Mouse (Mus musculus) stomach, postnatal 0 days (tissue): Measurements from ENCODE around the gene 5430419D17Rik. TPM values are rescaled to one million over a fixed set of nuclear protein-coding genes. Genes with fewer than 3 reads are reported as not detected.
A peak's percentile ranks its signal among the peaks of the same experiment; 100 is the strongest.

Experiments
- ATAC-seq: fragments of 200-750 bp; cut with Nextera tagmentation; 2 replicates; pipeline ENCODE4 v1.8.0; 2017; ENCODE audit not compliant: low FRiP score, low TSS enrichment
- DNase-seq: peaks from one replicate; pipeline ENCODE4 v3.0.0-alpha.2; 2016; ENCODE audit warnings: low spot score
- H3K27ac ChIP-seq: fragments of 300-500 bp; sonication (generic); replicated peaks from 2 replicates; pipeline ENCODE4 v1.5.1; 2014; ENCODE audit warnings: mild to moderate bottlenecking, control low read depth
- H3K27me3 ChIP-seq: fragments of 300-500 bp; sonication (generic); 2 replicates; pipeline ENCODE4 v1.6.1; 2014; ENCODE audit warnings: low read length; ENCODE audit not compliant: control insufficient read depth, insufficient read depth
- H3K36me3 ChIP-seq: fragments of 300-500 bp; sonication (generic); 2 replicates; pipeline ENCODE4 v1.6.1; 2014; ENCODE audit warnings: low read length, mixed read lengths; ENCODE audit not compliant: control insufficient read depth, insufficient read depth
- H3K4me1 ChIP-seq: fragments of 300-500 bp; sonication (generic); replicated peaks from 2 replicates; pipeline ENCODE4 v1.6.1; 2014; ENCODE audit warnings: antibody characterized with exemption; ENCODE audit not compliant: control insufficient read depth, insufficient read depth
- H3K4me2 ChIP-seq: fragments of 300-500 bp; sonication (generic); replicated peaks from 2 replicates; pipeline ENCODE4 v1.6.1; 2014; ENCODE audit warnings: low read depth, mild to moderate bottlenecking, control low read depth, moderate library complexity
- H3K4me3 ChIP-seq: fragments of 300-500 bp; sonication (generic); 2 replicates; pipeline ENCODE4 v1.5.1; 2014; ENCODE audit warnings: low read depth, low read length, control low read depth
- H3K9ac ChIP-seq: fragments of 300-500 bp; sonication (generic); 2 replicates; pipeline ENCODE4 v1.6.1; 2014; ENCODE audit warnings: mild to moderate bottlenecking, low read length, control low read depth, mixed read lengths
- H3K9me3 ChIP-seq: fragments of 300-500 bp; sonication (generic); 2 replicates; pipeline ENCODE4 v1.6.1; 2016; ENCODE audit warnings: low read length; ENCODE audit not compliant: control insufficient read depth
- CTCF ChIP-seq: IDR thresholded peaks from 2 replicates; pipeline ENCODE4 v1.5.1; 2016; ENCODE audit warnings: antibody characterized with exemption, low read depth, mild to moderate bottlenecking, moderate library complexity
- EP300 ChIP-seq: optimal IDR thresholded peaks from 2 replicates; pipeline ENCODE3; 2016; ENCODE audit warnings: antibody characterized with exemption
- WGBS: fragments of 180-500 bp; shearing (Covaris S2); extraction: QIAGEN DNeasy Blood & Tissue Kit; methylation state at CpG from one replicate; pipeline ENCODE4 v1.1.7; 2014; 5-methylcytosine and 5-hydroxymethylcytosine counted together
- polyA plus RNA-seq: library from polyadenylated mRNA; unstranded; fragments of >200 nt; fragmentation: Nextera tagmentation; extraction: Ambion mirVana; gene quantifications from 2 replicates; pipeline ENCODE4 v1.2.1, GENCODE M21; 2015

The 5430419D17Rik gene
- polyA plus RNA-seq, 1 experiment from 2014 or later, result not detected

DNA sequence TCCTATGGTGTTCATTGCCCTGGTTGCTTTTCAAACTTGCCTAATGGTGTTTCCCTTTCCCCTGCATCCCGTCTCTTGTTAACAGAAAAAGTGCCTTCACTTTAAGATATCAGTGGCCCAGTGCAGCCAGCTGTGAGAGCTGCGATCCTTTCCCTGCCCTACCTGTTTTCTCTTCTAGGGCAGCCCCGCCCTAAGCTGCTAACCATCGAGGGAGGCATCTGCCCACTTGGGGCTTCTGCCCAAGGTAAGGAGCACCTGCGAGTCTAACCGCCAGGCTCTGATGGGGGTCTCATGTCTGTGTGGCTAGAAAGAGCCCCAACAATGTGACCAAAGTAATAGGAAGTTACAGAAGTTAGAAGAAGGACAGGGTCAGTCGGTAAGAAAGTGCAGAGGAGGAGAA lies 12.0 kb upstream of the 5430419D17Rik start:
- H3K4me3 ChIP-seq, result no peak overlapping the region
- no peaks in the 10 kb centered on the region for H3K36me3 ChIP-seq
- WGBS, result 50% methylated on average over 7 of the region's 7 CpGs
- no peak overlapping the region for H3K9ac ChIP-seq
- ATAC-seq (no peak), DNase-seq (no peak)
- no peaks in the 10 kb centered on the region for H3K4me1 ChIP-seq
- H3K9me3 ChIP-seq, result no peaks in the 10 kb centered on the region
- H3K4me2 ChIP-seq, result no peak overlapping the region
- H3K27ac ChIP-seq, result no peak overlapping the region
- no peaks in the 10 kb centered on the region for H3K27me3 ChIP-seq
- TF ChIP-seq EP300 (no peak), CTCF (no peak)

DNA sequence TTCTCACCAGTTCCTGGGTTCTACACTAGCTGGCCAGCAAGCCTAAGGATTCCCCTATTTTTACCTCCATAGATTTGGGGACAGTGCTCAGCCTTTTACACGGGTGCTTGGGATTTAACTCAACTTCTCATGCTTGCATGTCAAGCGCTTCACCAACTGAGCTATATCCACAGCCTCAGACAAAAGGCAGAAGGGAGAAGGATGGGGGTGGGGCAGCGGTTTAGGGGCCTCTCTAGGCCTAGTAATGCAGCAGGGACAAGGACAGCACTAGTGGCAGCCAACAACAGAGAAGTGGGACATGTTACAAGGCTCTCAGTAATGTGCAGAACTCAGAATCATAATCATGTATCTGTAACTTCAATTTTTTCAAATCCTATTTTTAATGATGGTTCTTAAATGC lies 6.4 kb upstream of the 5430419D17Rik start:
- Histone ChIP-seq H3K9ac (no peak overlapping the region), H3K27me3 (no peaks in the 10 kb centered on the region), H3K27ac (no peak overlapping the region), H3K9me3 (no peaks in the 10 kb centered on the region), H3K4me3 (no peak overlapping the region), H3K4me1 (no peaks in the 10 kb centered on the region), H3K4me2 (no peak overlapping the region), H3K36me3 (no peaks in the 10 kb centered on the region)
- TF ChIP-seq EP300, result no peak
- no peak for TF ChIP-seq CTCF
- ATAC-seq, result no peak
- DNase-seq, result no peak
- WGBS, result 80% methylated on average over 3 of the region's 3 CpGs

DNA sequence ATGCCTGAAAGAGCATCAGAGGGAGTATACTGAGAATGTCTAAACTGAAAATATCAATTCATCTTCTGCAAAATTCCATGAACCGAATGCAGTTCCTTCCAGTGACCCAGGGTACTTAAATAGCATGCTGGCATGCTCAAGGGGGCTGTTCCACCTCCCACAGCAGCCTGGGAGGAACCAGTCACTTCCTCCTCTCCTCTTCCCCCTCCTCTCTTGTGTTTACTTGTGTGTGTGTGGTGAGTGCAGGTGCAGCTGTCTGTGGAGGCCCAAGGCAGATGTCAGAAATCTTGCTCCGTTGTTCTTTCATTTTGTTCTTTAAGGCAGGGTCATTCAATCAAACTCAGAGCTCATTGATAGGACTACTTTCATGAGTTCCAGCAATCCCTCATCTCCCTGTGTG lies 5.1 kb upstream of the 5430419D17Rik start:
- Histone ChIP-seq H3K27me3 (no peaks in the 10 kb centered on the region), H3K4me1 (no peaks in the 10 kb centered on the region), H3K9ac (no peak overlapping the region), H3K9me3 (no peaks in the 10 kb centered on the region), H3K4me3 (no peak overlapping the region), H3K27ac (no peak overlapping the region), H3K4me2 (no peak overlapping the region), H3K36me3 (no peaks in the 10 kb centered on the region)
- ATAC-seq, result no peak
- 15% methylated on average over 2 of the region's 2 CpGs for WGBS
- no peak for TF ChIP-seq EP300
- TF ChIP-seq CTCF, result no peak
- no peak for DNase-seq

DNA sequence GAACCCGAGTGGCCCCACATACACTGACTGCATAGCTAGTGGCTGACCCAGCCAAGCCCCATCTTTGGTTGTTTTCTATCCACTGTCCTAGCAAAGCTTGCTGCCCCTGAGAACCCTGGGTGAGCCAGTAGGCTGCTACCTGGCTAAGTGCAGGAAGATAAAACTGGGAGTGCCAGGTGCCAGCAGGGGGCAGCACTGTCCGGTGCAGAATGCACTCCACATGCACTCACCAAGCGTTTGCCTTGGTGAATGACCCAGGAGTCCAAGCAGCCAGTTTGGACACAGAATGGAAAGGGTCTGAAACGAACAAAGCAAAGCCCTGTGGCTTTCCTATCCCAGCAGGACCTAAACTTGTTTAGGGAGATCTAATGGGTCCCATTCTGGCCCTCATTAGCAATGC lies 8.5 kb downstream of the 5430419D17Rik start:
- Histone ChIP-seq H3K27ac (no peak overlapping the region), H3K4me1 (no peaks in the 10 kb centered on the region), H3K36me3 (no peaks in the 10 kb centered on the region), H3K9me3 (no peaks in the 10 kb centered on the region), H3K9ac (no peak overlapping the region), H3K4me2 (no peak overlapping the region), H3K4me3 (no peak overlapping the region), H3K27me3 (no peaks in the 10 kb centered on the region)
- DNase-seq (peak; percentile 66), ATAC-seq (no peak)
- WGBS, result 38% methylated on average over 4 of the region's 4 CpGs
- TF ChIP-seq CTCF (peak; percentile 73), EP300 (no peak)

DNA sequence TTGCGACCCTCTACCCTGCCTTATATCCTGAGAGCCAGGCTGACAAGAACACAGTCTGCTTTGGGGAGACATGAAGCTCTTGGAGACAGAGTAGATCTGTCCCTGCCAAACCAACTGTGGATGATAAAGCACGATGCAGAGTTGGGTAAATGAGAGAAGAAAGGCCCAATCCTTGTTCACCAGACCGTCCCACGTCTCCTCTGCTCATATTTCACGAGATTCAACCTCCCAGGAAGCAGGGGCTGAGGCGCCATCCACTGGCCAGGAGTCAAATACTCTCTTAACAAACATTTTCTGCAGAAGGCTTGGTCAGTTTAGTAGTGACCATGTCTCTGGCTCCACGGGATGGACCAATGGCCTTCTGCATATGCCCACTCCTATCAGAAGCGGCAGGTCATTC lies 10.1 kb downstream of the 5430419D17Rik start:
- Histone ChIP-seq H3K9me3 (no peaks in the 10 kb centered on the region), H3K27me3 (no peaks in the 10 kb centered on the region), H3K4me1 (no peaks in the 10 kb centered on the region), H3K4me2 (no peak overlapping the region), H3K36me3 (no peaks in the 10 kb centered on the region), H3K9ac (no peak overlapping the region), H3K4me3 (no peak overlapping the region), H3K27ac (no peak overlapping the region)
- TF ChIP-seq EP300 (no peak), CTCF (peak; percentile 30; the same call in 1 of the 2 replicates)
- no peak for DNase-seq
- WGBS, result 62% methylated on average over 8 of the region's 8 CpGs
- ATAC-seq, result no peak

DNA sequence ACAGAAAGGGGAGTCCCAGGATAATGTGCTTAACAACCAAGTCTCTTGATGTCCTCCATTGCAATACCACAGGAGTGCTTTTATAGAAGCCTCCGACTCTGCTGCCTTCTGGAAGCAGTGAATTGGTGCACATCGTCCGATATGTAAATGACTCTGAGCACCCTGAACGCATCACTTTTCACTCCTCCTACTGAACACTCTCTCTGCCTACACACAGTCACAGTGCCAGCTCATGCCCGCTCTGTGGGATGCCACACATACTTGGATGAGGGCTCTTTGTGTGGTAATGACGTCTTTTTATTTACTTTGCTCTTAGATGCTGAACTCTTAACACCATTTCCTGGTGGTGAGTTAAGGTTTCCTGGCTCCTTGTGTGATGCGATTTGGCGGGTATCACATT lies 12.8 kb downstream of the 5430419D17Rik start:
- TF ChIP-seq CTCF, result no peak
- no peak for TF ChIP-seq EP300
- no peak overlapping the region for H3K4me3 ChIP-seq
- H3K27me3 ChIP-seq, result no peaks in the 10 kb centered on the region
- H3K36me3 ChIP-seq, result no peaks in the 10 kb centered on the region
- no peaks in the 10 kb centered on the region for H3K9me3 ChIP-seq
- DNase-seq (no peak), ATAC-seq (no peak)
- H3K4me2 ChIP-seq, result no peak overlapping the region
- no peak overlapping the region for H3K9ac ChIP-seq
- no peak overlapping the region for H3K27ac ChIP-seq
- 56% methylated on average over 8 of the region's 8 CpGs for WGBS
- no peaks in the 10 kb centered on the region for H3K4me1 ChIP-seq
